Mouse (Mus musculus): ENCODE measurements around the gene Tenm4. TPM values are rescaled to one million over a fixed set of nuclear protein-coding genes. Genes with fewer than 3 reads are reported as not detected.

Gene Tenm4
- polyA plus RNA-seq, 1 experiment from 2014 or later = 7.3 TPM

GRCm38 (mm10) chr7:96220647-96221046 lies 49.6 kb downstream of the Tenm4 start:
- WGBS = 68% methylated on average over 5 of the region's 5 CpGs
- H3K27ac ChIP-seq (ENCODE audit: low read depth, low read length) = no peak overlapping the region
- no peaks in the 10 kb centered on the region for H3K36me3 ChIP-seq (ENCODE audit: control insufficient read depth, insufficient read depth, low read length)
- ATAC-seq (replicated peaks; ENCODE audit: low FRiP score) = no peak
- DNase-seq (ENCODE audit: low spot score) = no peak
- no peak overlapping the region for H3K4me3 ChIP-seq (ENCODE audit: low read depth, low read length)
- H3K4me2 ChIP-seq = no peak overlapping the region
- no peak overlapping the region for H3K9ac ChIP-seq (ENCODE audit: low read depth, low read length)
- H3K9me3 ChIP-seq (ENCODE audit: control insufficient read depth, low read length) = no peaks in the 10 kb centered on the region
- no peaks in the 10 kb centered on the region for H3K27me3 ChIP-seq (replicated peaks; ENCODE audit: control insufficient read depth, insufficient read depth, low read length)
- no peaks in the 10 kb centered on the region for H3K4me1 ChIP-seq (replicated peaks; ENCODE audit: control insufficient read depth, insufficient read depth, low read length)

DNA sequence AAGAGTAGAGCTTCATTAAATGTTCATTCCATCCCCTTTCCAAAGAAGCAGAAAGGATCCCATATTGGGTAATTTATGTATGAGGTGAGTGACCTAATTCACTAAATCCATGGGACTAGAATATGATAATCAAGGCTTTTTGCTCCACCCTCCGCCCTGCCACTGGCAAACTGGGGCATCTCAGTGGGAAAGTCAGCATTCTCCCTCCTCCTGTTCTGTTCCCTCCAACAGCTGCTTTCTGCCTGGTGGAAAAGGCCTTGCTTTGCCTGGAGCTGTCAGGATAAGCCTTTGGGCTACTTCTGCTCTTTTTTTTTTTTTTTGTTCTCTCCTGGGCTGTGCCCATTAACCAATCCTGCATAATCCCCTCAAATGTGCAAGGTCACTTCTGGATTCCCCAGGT lies 51.5 kb downstream of the Tenm4 start:
- Histone ChIP-seq H3K36me3 (ENCODE audit: control insufficient read depth, insufficient read depth, low read length) (no peaks in the 10 kb centered on the region), H3K4me2 (no peak overlapping the region), H3K27ac (ENCODE audit: low read depth, low read length) (no peak overlapping the region), H3K27me3 (replicated peaks; ENCODE audit: control insufficient read depth, insufficient read depth, low read length) (no peaks in the 10 kb centered on the region), H3K4me3 (ENCODE audit: low read depth, low read length) (no peak overlapping the region), H3K4me1 (replicated peaks; ENCODE audit: control insufficient read depth, insufficient read depth, low read length) (no peaks in the 10 kb centered on the region), H3K9ac (ENCODE audit: low read depth, low read length) (no peak overlapping the region), H3K9me3 (ENCODE audit: control insufficient read depth, low read length) (no peaks in the 10 kb centered on the region)
- ATAC-seq (replicated peaks; ENCODE audit: low FRiP score) (no peak), DNase-seq (ENCODE audit: low spot score) (no peak)
- whole genome bisulfite sequencing = 77% methylated on average over 1 of the region's 1 CpGs

DNA sequence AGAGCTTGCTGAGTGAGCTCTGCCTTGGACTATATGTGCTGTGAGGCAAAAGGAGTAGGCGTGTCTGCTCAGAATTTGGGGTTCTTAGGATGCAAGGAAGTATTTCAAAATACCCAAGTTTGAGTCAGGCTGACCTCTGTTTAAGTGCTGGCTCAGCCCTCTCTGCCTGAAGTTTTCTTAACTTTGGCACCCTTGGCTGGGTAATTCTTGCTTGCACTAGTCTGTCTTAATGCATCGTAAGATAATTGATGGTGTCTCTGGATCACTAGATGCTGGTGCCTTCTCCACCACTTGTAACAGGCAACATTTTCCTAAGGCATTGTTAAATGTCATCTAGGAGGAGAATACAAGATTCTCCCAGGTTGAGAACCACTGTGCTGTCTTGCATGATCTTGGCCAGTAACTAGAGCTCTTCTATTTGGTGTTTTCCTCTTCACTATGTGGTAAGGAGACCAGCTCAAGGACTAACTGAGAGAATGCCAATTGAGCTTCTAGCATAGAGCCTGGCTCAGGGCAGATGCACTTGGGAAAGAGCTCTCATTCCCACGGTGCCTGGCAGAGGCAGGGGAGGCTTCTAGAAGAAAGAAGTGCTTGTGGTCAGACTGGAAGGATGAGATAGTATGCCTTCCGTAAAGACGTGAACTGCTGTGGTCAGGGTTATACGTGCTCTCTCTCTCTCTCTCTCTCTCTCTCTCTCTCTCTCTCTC lies 57.7 kb downstream of the Tenm4 start:
- no peaks in the 10 kb centered on the region for H3K27me3 ChIP-seq (replicated peaks; ENCODE audit: control insufficient read depth, insufficient read depth, low read length)
- WGBS = 46% methylated on average over 6 of the region's 6 CpGs
- H3K4me3 ChIP-seq (ENCODE audit: low read depth, low read length) = no peak overlapping the region
- H3K9ac ChIP-seq (ENCODE audit: low read depth, low read length) = no peak overlapping the region
- no peaks in the 10 kb centered on the region for H3K9me3 ChIP-seq (ENCODE audit: control insufficient read depth, low read length)
- no peaks in the 10 kb centered on the region for H3K4me1 ChIP-seq (replicated peaks; ENCODE audit: control insufficient read depth, insufficient read depth, low read length)
- no peak overlapping the region for H3K27ac ChIP-seq (ENCODE audit: low read depth, low read length)
- ATAC-seq (replicated peaks; ENCODE audit: low FRiP score) (no peak), DNase-seq (ENCODE audit: low spot score) (no peak)
- H3K36me3 ChIP-seq (ENCODE audit: control insufficient read depth, insufficient read depth, low read length) = no peaks in the 10 kb centered on the region
- no peak overlapping the region for H3K4me2 ChIP-seq

- H3K9ac ChIP-seq (ENCODE audit: low read depth, low read length) = no peak overlapping the region
- no peak for DNase-seq (ENCODE audit: low spot score)
- no peaks in the 10 kb centered on the region for H3K4me1 ChIP-seq (replicated peaks; ENCODE audit: control insufficient read depth, insufficient read depth, low read length)
- 73% methylated on average over 8 of the region's 8 CpGs for WGBS
- H3K27ac ChIP-seq (ENCODE audit: low read depth, low read length) = no peak overlapping the region
- no peak for ATAC-seq (replicated peaks; ENCODE audit: low FRiP score)
- H3K9me3 ChIP-seq (ENCODE audit: control insufficient read depth, low read length) = no peaks in the 10 kb centered on the region
- H3K4me3 ChIP-seq (ENCODE audit: low read depth, low read length) = no peak overlapping the region
- H3K27me3 ChIP-seq (replicated peaks; ENCODE audit: control insufficient read depth, insufficient read depth, low read length) = no peaks in the 10 kb centered on the region
- no peak overlapping the region for H3K4me2 ChIP-seq
- no peaks in the 10 kb centered on the region for H3K36me3 ChIP-seq (ENCODE audit: control insufficient read depth, insufficient read depth, low read length)
Observed at GRCm38 (mm10) chr7:96230006-96230719, 59.1 kb downstream of the Tenm4 start.

DNA sequence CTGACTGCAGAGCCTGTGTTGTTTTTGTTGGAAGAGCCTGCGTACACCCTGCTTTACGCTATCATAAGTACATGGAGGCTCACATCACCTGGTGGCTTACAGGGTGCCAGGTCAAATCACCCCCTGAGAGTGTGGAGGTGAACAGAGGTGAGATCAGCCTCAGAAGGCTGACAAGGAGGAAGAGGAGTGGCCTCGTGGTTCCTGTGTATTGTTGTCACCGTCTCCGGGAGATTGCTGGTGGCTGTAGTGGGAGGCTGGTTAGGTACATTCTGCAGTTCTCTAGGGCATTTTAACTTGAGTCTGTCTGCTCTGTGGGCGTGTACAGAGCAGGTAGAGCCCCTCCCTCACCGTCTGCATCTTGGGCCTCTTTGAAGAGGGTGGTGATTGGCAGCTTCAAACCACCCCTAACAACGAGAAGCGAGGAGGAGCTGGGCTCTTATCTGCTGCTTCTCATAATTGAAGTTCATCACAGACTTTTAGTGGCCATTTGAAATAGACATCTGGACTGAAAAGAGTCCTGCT lies 59.7 kb downstream of the Tenm4 start:
- no peak overlapping the region for H3K27ac ChIP-seq (ENCODE audit: low read depth, low read length)
- WGBS = 28% methylated on average over 9 of the region's 9 CpGs
- H3K9ac ChIP-seq (ENCODE audit: low read depth, low read length) = no peak overlapping the region
- no peaks in the 10 kb centered on the region for H3K36me3 ChIP-seq (ENCODE audit: control insufficient read depth, insufficient read depth, low read length)
- H3K4me3 ChIP-seq (ENCODE audit: low read depth, low read length) = no peak overlapping the region
- no peaks in the 10 kb centered on the region for H3K4me1 ChIP-seq (replicated peaks; ENCODE audit: control insufficient read depth, insufficient read depth, low read length)
- H3K4me2 ChIP-seq = no peak overlapping the region
- no peaks in the 10 kb centered on the region for H3K9me3 ChIP-seq (ENCODE audit: control insufficient read depth, low read length)
- H3K27me3 ChIP-seq (replicated peaks; ENCODE audit: control insufficient read depth, insufficient read depth, low read length) = no peaks in the 10 kb centered on the region
- 0 out of 2 replicates have a peak, but pooled peaks have one; percentile 18 for ATAC-seq (replicated peaks; ENCODE audit: low FRiP score)
- DNase-seq (ENCODE audit: low spot score) = no peak

DNA sequence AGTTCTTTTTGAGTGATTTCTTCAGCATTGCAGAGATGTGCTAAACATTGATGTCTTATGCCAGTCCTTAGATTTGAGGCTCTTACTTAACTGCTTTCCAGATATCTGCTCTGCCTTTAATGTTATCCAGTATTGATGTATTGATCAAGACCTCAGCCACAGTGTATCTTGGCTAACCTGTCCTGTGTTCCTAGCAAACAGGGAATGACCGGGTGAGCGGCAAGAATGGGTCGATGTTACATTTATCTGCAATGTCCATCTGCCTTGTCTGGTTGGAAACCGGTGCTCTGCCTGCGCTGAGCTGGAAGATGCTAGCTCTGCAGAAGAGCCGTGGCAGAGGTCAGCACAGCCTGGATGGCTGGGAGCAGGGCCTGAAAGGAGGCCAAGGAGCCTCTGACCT lies 64.8 kb downstream of the Tenm4 start:
- H3K27ac ChIP-seq (ENCODE audit: low read depth, low read length) = no peak overlapping the region
- H3K27me3 ChIP-seq (replicated peaks; ENCODE audit: control insufficient read depth, insufficient read depth, low read length) = no peaks in the 10 kb centered on the region
- ATAC-seq (replicated peaks; ENCODE audit: low FRiP score) = no peak
- H3K9ac ChIP-seq (ENCODE audit: low read depth, low read length) = no peak overlapping the region
- no peaks in the 10 kb centered on the region for H3K36me3 ChIP-seq (ENCODE audit: control insufficient read depth, insufficient read depth, low read length)
- no peaks in the 10 kb centered on the region for H3K9me3 ChIP-seq (ENCODE audit: control insufficient read depth, low read length)
- no peak overlapping the region for H3K4me3 ChIP-seq (ENCODE audit: low read depth, low read length)
- WGBS = 74% methylated on average over 6 of the region's 6 CpGs
- no peak for DNase-seq (ENCODE audit: low spot score)
- H3K4me1 ChIP-seq (replicated peaks; ENCODE audit: control insufficient read depth, insufficient read depth, low read length) = no peaks in the 10 kb centered on the region
- no peak overlapping the region for H3K4me2 ChIP-seq

DNA sequence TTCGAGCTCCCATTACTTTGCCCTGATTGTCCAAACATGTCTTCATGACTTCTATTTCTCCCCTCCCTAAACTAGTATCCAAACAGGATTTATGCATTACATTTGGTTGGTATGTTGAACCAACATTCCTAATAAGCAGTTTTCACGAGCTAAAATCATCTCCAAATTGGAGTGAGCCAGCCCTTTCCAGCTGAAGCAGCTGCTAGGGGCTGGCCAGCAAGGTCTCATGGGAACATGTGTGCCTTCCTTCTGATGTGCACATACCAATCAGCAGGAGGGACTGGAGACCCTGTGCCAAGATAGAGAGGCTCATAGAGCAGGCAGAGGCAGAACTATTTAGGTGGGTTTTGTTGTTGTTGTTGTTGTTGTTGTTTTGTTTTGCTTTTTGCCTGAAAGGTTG lies 69.6 kb downstream of the Tenm4 start:
- Histone ChIP-seq H3K4me3 (ENCODE audit: low read depth, low read length) (no peak overlapping the region), H3K9me3 (ENCODE audit: control insufficient read depth, low read length) (no peaks in the 10 kb centered on the region), H3K27me3 (replicated peaks; ENCODE audit: control insufficient read depth, insufficient read depth, low read length) (no peaks in the 10 kb centered on the region), H3K27ac (ENCODE audit: low read depth, low read length) (no peak overlapping the region), H3K4me1 (replicated peaks; ENCODE audit: control insufficient read depth, insufficient read depth, low read length) (no peaks in the 10 kb centered on the region), H3K4me2 (no peak overlapping the region), H3K36me3 (ENCODE audit: control insufficient read depth, insufficient read depth, low read length) (no peaks in the 10 kb centered on the region), H3K9ac (ENCODE audit: low read depth, low read length) (no peak overlapping the region)
- WGBS = 64% methylated on average over 2 of the region's 2 CpGs
- DNase-seq (ENCODE audit: low spot score) (no peak), ATAC-seq (replicated peaks; ENCODE audit: low FRiP score) (no peak)

DNA sequence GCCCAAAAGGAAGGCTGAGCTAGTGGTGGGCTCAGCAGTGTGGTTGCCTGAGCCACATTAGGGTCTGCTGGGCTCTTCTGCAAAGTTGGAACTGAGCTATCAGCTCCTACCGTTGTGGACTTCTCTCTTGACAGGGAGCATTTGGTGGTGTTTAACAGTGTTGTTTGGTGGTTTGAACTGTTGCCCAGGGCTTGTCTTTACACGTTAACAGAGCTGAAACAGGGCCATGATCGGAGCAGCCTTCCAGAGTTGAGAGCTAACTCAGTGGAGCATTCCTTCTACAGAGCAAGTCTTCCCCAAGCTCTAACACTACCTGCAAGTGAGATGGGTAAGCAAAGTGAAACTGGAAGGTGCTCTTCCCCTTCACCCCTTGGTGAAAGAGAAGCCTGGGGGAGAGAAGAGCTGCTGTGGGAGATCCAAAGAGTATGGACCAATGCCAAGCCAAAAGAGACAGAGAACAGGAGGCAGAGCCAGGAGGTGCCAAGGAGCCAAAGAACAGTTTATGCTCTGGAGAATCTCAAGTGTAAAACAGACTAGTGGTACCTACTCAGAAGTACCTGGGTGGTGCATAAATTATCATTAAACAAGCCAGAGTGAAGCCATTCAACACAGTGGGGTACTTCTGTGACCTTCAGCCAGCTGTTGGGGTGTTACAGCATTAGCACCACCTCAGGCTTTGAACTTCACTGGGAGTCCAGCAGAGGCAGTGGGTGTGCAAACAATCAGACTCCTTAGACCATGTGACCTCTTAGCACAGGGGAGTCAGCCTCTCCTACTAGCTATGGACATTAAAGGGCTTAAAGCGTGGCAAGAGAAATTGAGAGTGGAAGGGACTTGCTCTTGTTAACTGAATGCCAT lies 71.5 kb downstream of the Tenm4 start:
- Histone ChIP-seq H3K36me3 (ENCODE audit: control insufficient read depth, insufficient read depth, low read length) (no peaks in the 10 kb centered on the region), H3K27ac (ENCODE audit: low read depth, low read length) (no peak overlapping the region), H3K9me3 (ENCODE audit: control insufficient read depth, low read length) (no peaks in the 10 kb centered on the region), H3K9ac (ENCODE audit: low read depth, low read length) (no peak overlapping the region), H3K27me3 (replicated peaks; ENCODE audit: control insufficient read depth, insufficient read depth, low read length) (no peaks in the 10 kb centered on the region), H3K4me3 (ENCODE audit: low read depth, low read length) (no peak overlapping the region), H3K4me1 (replicated peaks; ENCODE audit: control insufficient read depth, insufficient read depth, low read length) (no peaks in the 10 kb centered on the region), H3K4me2 (no peak overlapping the region)
- WGBS = 68% methylated on average over 4 of the region's 4 CpGs
- ATAC-seq (replicated peaks; ENCODE audit: low FRiP score) = no peak
- no peak for DNase-seq (ENCODE audit: low spot score)

All from liver, embryonic 11.5 days (tissue).